Mouse (Mus musculus): Measurements from ENCODE around the gene Spats1. TPM values are rescaled to one million over a fixed set of nuclear protein-coding genes. Genes with fewer than 3 reads are reported as not detected.

Gene Spats1
- polyA plus RNA-seq, 1 experiment from 2014 or later = 1.4 TPM

Other genes starting within 250 kb of the Spats1 start
- 70.6 and 78.6 TPM in 2 replicates for gene Cdc5l, start 41.7 kb downstream of the Spats1 start, polyA plus RNA-seq (2014; fragmentation: Nextera tagmentation; extraction: Ambion mirVana)
- 10.4 and 13.7 TPM in 2 replicates for gene Aars2, start 31.4 kb upstream of the Spats1 start, polyA plus RNA-seq (2014; fragmentation: Nextera tagmentation; extraction: Ambion mirVana)
- 5.7 and 8.5 TPM in 2 replicates for gene Tcte1, start 48.0 kb upstream of the Spats1 start, polyA plus RNA-seq (2014; fragmentation: Nextera tagmentation; extraction: Ambion mirVana)
- gene Tmem151b, start 74.3 kb upstream of the Spats1 start, polyA plus RNA-seq (2014; fragmentation: Nextera tagmentation; extraction: Ambion mirVana) = 19.2 and 21.2 TPM in 2 replicates
- gene Nfkbie, start 80.3 kb upstream of the Spats1 start, polyA plus RNA-seq (2014; fragmentation: Nextera tagmentation; extraction: Ambion mirVana) = 3.3 and 4.1 TPM in 2 replicates
- 99.4 and 102 TPM in 2 replicates for gene Slc35b2, start 88.5 kb upstream of the Spats1 start, polyA plus RNA-seq (2014; fragmentation: Nextera tagmentation; extraction: Ambion mirVana)
- 1,462 and 1,472 TPM in 2 replicates for gene Hsp90ab1, start 97.9 kb upstream of the Spats1 start, polyA plus RNA-seq (2014; fragmentation: Nextera tagmentation; extraction: Ambion mirVana)
- 53.0 and 60.9 TPM in 2 replicates for gene Slc29a1, start 124.2 kb upstream of the Spats1 start, polyA plus RNA-seq (2014; fragmentation: Nextera tagmentation; extraction: Ambion mirVana)
- not detected in 2 replicates for gene Mymx, start 126.7 kb upstream of the Spats1 start, polyA plus RNA-seq (2014; fragmentation: Nextera tagmentation; extraction: Ambion mirVana)
- gene Capn11, start 183.9 kb upstream of the Spats1 start, polyA plus RNA-seq (2014; fragmentation: Nextera tagmentation; extraction: Ambion mirVana) = 0.61 TPM in 1 of 2 replicates, not detected in the other
- gene Mrpl14, start 210.9 kb upstream of the Spats1 start, polyA plus RNA-seq (2014; fragmentation: Nextera tagmentation; extraction: Ambion mirVana) = 119 and 151 TPM in 2 replicates
- 70.9 and 81.1 TPM in 2 replicates for gene Tmem63b, start 211.5 kb upstream of the Spats1 start, polyA plus RNA-seq (2014; fragmentation: Nextera tagmentation; extraction: Ambion mirVana)